Mouse (Mus musculus) intestine, embryonic 15.5 days (tissue): ENCODE data around the gene Aldh4a1. TPM values are rescaled to one million over a fixed set of nuclear protein-coding genes. Genes with fewer than 3 reads are reported as not detected.

Experiments
- ATAC-seq: fragments of 200-750 bp; cut with Nextera tagmentation; 2 replicates; pipeline ENCODE4 v1.8.0; 2017; ENCODE audit warnings: moderate TSS enrichment, moderate library complexity
- H3K27ac ChIP-seq: fragments of 300-500 bp; sonication (generic); 2 replicates; pipeline ENCODE4 v1.5.1; 2015; ENCODE audit warnings: mild to moderate bottlenecking, inconsistent platforms
- H3K27me3 ChIP-seq: fragments of 300-500 bp; sonication (generic); replicated peaks from 2 replicates; pipeline ENCODE4 v1.6.1; 2015; ENCODE audit warnings: inconsistent platforms
- H3K36me3 ChIP-seq: fragments of 300-500 bp; sonication (generic); 2 replicates; pipeline ENCODE4 v1.6.1; 2015; ENCODE audit warnings: inconsistent platforms
- H3K4me1 ChIP-seq: fragments of 300-500 bp; sonication (generic); replicated peaks from 2 replicates; pipeline ENCODE4 v1.6.1; 2015; ENCODE audit warnings: inconsistent platforms
- H3K4me2 ChIP-seq: fragments of 300-500 bp; sonication (generic); replicated peaks from 2 replicates; pipeline ENCODE4 v1.6.1; 2015; ENCODE audit warnings: mild to moderate bottlenecking, inconsistent platforms
- H3K4me3 ChIP-seq: fragments of 300-500 bp; sonication (generic); replicated peaks from 2 replicates; pipeline ENCODE4 v1.5.1; 2015; ENCODE audit warnings: inconsistent platforms
- H3K9ac ChIP-seq: fragments of 300-500 bp; sonication (generic); 2 replicates; pipeline ENCODE4 v1.6.1; 2015; ENCODE audit warnings: inconsistent platforms
- H3K9me3 ChIP-seq: fragments of 300-500 bp; sonication (generic); 2 replicates; pipeline ENCODE4 v1.6.1; 2016; ENCODE audit warnings: inconsistent platforms
- WGBS: fragments of 180-500 bp; shearing (Covaris S2); methylation state at CpG from one replicate; pipeline ENCODE4 v1.1.7; 2015; 5-methylcytosine and 5-hydroxymethylcytosine counted together
- polyA plus RNA-seq: library from polyadenylated mRNA; unstranded; fragments of >200 nt; fragmentation: Nextera tagmentation; extraction: Ambion mirVana; gene quantifications from 2 replicates; pipeline ENCODE4 v1.2.1, GENCODE M21; 2015

Gene Aldh4a1
- polyA plus RNA-seq, 1 experiment from 2014 or later: 14.4 TPM

DNA sequence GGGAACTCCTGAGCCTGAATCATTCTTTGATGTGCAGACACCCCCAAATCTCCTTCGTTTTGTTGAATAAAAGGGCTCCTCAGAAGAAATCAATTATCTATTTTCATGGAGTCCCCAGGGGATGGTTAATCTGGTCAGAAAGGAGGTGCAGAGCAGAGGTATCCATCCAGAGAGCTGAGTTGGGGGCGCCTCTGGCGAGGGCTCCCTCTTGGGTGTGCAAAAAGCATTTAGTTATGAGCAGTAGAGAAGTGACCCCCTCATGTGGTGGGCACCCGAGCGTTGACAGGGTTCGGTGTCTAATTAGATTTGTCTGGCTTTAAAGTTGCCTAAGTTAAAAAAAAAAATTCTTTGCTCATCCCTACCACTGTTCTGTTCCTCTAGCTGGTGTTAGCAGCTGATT, 11.7 kb upstream of the Aldh4a1 start:
- Histone ChIP-seq H3K36me3 (peaks cover 25% of the 10 kb centered on the region), H3K4me3 (no peak overlapping the region), H3K9ac (no peak overlapping the region), H3K27ac (no peak overlapping the region), H3K4me1 (no peaks in the 10 kb centered on the region; the same call in 1 of the 2 replicates), H3K27me3 (no peaks in the 10 kb centered on the region), H3K9me3 (no peaks in the 10 kb centered on the region), H3K4me2 (no peak overlapping the region)
- no peak for ATAC-seq
- 79% methylated on average over 6 of the region's 6 CpGs for WGBS

DNA sequence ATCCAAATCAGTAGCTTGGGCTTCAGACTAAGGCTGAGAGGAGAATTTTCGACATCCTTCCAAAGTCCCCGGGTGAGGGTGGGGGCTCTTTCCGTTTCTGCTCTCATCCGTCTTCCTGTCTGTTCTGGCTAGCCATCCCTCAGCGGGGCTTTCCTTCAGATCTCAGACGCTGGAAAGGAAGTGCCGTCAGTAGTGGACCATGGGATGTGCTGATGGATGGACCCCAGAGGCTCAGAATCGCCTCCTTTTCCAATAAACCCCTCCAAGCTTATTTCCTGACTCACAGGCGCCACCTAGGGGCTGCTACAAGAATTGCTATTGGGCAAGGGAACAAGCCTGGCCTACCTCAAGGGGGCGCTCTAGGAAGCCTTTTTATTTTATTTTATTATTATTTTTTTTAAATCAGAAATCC, 11.1 kb upstream of the Aldh4a1 start:
- no peaks in the 10 kb centered on the region for H3K27me3 ChIP-seq
- ATAC-seq: 0 out of 2 replicates have a peak, but pooled peaks have one; percentile 43
- no peak overlapping the region for H3K9ac ChIP-seq
- peaks cover 23% of the 10 kb centered on the region for H3K36me3 ChIP-seq
- H3K27ac ChIP-seq: no peak overlapping the region
- no peaks in the 10 kb centered on the region for H3K9me3 ChIP-seq
- peak overlapping the region; percentile 40; the same call in 1 of the 2 replicates for H3K4me2 ChIP-seq
- no peak overlapping the region for H3K4me3 ChIP-seq
- H3K4me1 ChIP-seq: no peaks in the 10 kb centered on the region; the same call in 1 of the 2 replicates
- WGBS: 4% methylated on average over 10 of the region's 10 CpGs

DNA sequence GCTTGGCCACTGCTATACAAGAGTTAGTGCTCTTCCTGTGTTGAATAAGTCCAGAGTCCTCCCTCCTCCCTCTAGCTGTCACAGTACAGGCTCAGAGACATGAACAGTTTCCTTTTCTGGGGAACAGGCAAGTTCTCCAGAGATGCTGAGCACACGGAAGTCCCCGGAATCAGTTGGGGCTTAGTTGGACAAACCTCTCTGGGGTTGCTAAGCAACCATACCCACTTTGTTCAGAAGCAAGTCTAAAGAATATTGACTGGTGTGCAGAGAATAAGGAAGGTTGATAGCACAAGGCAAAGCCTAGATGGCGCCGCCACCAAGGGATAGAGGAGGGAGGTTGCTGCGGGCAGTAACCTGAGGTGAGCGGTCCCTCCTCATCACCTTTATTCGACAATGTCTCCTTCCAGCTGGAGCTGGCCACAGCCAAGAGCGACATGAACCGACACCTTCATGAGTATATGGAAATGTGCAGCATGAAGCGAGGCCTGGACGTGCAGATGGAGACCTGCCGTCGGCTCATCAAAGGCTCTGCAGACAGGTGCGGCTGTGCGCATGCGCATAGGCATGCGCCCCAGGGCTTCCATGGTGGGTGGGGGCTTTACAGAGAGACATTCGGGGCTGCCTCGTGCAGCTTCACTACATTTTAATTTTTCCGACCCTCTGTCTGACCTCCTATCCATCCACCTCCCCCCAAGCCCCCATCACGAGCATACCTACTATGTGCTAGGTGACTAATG, 8.0 kb upstream of the Aldh4a1 start:
- Histone ChIP-seq H3K4me2 (no peak overlapping the region), H3K27me3 (no peaks in the 10 kb centered on the region), H3K9me3 (no peaks in the 10 kb centered on the region), H3K9ac (no peak overlapping the region), H3K27ac (no peak overlapping the region), H3K36me3 (peaks cover 18% of the 10 kb centered on the region), H3K4me3 (no peak overlapping the region), H3K4me1 (no peaks in the 10 kb centered on the region; the same call in 1 of the 2 replicates)
- WGBS: 91% methylated on average over 21 of the region's 21 CpGs
- no peak for ATAC-seq

DNA sequence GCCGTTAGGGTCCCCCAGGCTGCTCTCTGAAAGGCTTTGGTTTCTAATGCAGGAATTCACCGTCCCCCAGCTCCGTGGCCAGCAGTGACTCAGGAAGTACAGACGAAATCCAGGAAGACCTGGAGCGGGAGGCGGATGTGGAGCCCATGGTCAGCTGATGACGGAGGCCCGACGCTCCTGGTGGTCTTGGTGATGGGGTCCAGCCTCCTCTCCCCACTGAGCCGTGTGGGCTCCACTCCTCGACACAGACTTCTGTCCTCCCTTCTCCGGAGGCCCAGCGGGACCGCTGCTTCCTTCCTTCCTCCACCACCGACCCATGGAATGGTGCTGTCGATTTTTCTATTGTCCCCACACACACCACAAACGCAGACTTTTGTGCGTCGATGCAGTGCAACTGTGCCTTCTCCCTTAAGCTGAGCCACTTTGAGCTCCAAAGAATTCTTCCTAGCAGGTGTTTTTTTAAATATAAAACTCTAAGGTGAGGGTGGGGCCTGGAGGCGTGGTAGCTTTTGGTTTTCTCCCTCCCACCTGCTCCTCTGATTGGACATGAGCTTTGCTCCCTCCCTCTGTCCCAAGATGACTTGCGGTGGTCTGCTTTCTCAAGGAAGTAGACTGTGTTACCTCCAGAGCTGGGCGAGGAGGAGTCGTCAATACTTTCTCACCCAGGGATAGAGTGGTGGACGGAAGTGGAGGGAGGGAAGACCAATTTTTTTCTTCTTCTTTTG, 6.2 kb upstream of the Aldh4a1 start:
- WGBS: 16% methylated on average over 24 of the region's 24 CpGs
- no peaks in the 10 kb centered on the region for H3K4me1 ChIP-seq
- peak overlapping the region; percentile 48; the same call in 1 of the 2 replicates for H3K27ac ChIP-seq
- H3K9me3 ChIP-seq: no peaks in the 10 kb centered on the region
- no peaks in the 10 kb centered on the region for H3K27me3 ChIP-seq
- peak overlapping the region; percentile 51 for H3K9ac ChIP-seq
- peak overlapping the region; percentile 56 for H3K4me2 ChIP-seq
- ATAC-seq: peak; percentile 93
- H3K4me3 ChIP-seq: peak overlapping the region; percentile 31
- H3K36me3 ChIP-seq: peaks cover 18% of the 10 kb centered on the region

DNA sequence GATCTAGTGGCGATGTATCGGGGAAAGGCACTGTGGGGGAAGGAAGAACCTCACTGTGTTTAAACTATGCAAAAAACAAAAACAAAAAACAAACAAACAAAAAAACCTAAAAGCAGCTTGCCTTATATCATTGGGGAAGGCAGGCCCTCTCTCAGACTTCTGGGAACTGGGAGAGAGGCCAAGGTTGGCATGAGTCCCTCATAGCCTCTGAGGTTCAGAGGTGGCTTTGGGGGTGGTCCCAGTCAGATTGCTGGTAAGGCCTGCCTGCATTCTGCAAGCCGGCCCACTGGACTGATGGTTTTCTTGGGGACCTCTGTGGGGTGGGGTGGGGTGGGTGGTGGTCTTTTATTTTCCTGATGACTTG, 5.7 kb upstream of the Aldh4a1 start:
- peak overlapping the region; percentile 56 for H3K4me2 ChIP-seq
- peaks cover 18% of the 10 kb centered on the region for H3K36me3 ChIP-seq
- H3K9me3 ChIP-seq: no peaks in the 10 kb centered on the region
- WGBS: 54% methylated on average over 3 of the region's 3 CpGs
- no peak overlapping the region for H3K9ac ChIP-seq
- no peaks in the 10 kb centered on the region for H3K27me3 ChIP-seq
- no peak overlapping the region for H3K27ac ChIP-seq
- H3K4me1 ChIP-seq: no peaks in the 10 kb centered on the region
- H3K4me3 ChIP-seq: peak overlapping the region; percentile 31; the same call in 1 of the 2 replicates
- ATAC-seq: 0 out of 2 replicates have a peak, but pooled peaks have one; percentile 10

DNA sequence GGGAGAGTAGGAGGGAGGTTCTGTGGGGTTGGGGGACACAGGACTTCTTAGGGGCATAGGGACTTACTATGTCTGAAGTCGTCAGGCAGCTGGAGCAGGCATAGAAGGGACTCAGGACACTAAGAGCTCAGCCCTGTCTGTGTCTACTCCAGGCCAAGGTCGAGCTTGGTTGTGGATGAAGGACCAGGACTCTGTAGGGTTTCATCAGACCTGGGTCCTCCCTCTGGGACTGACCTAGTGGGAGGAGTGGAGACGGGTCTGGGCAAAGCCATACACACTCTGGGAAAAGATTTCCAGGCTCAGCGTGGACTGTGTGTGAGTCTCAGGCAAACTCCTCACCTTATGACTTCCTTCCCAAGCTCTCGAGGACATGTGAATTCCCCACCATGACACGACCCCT, 2.9 kb upstream of the Aldh4a1 start:
- 75% methylated on average over 6 of the region's 6 CpGs for WGBS

DNA sequence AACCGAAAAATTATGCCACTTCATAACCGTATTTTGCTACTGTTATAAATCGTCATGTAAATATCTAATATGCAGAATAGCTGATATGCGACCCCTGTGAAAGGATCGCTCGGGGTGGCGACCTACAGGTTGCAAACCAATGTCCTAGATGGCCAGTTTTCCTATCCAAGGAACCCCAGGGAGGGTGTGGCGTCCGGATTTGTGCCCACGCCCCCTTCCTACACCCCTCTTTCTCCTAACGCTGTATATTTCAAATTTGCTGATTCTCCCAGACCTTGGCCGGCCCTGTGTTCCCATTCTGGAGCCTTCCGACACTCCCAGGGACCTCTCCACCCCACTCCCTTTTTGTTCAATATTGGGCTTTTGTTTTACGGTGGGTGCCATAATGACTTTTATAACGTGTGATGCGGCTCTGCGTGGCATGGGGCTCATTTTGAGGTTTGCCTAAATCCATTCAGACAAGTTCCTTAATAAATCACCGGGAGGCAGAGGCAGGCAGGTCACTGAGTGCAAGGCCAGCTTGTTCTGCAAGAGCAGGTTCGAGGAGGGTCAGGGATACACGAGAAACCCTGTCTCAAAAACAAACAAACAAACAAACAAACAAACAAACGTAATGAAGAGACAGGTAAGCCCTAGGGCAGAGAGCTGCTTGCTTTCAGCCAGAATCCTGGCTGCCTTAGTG, 909 bp downstream of the Aldh4a1 start:
- Histone ChIP-seq H3K27ac (no peak overlapping the region), H3K27me3 (peaks cover 17% of the 10 kb centered on the region; the same call in 1 of the 2 replicates), H3K9me3 (no peaks in the 10 kb centered on the region), H3K36me3 (no peaks in the 10 kb centered on the region), H3K4me2 (peak overlapping the region; percentile 95), H3K9ac (peak overlapping the region; percentile 72), H3K4me3 (peak overlapping the region; percentile 66), H3K4me1 (peaks cover 15% of the 10 kb centered on the region)
- 17% methylated on average over 21 of the region's 21 CpGs for WGBS
- no peak for ATAC-seq

More for the DNA sequence above, 2.9 kb upstream of the Aldh4a1 start:
- Histone ChIP-seq H3K27me3 (no peaks in the 10 kb centered on the region), H3K36me3 (0 out of 2 replicates have a peak, but pooled peaks cover under 1% of the 10 kb centered on the region), H3K4me2 (no peak overlapping the region), H3K9me3 (no peaks in the 10 kb centered on the region), H3K9ac (no peak overlapping the region), H3K27ac (no peak overlapping the region), H3K4me1 (peaks cover 14% of the 10 kb centered on the region), H3K4me3 (no peak overlapping the region)
- ATAC-seq: no peak

DNA sequence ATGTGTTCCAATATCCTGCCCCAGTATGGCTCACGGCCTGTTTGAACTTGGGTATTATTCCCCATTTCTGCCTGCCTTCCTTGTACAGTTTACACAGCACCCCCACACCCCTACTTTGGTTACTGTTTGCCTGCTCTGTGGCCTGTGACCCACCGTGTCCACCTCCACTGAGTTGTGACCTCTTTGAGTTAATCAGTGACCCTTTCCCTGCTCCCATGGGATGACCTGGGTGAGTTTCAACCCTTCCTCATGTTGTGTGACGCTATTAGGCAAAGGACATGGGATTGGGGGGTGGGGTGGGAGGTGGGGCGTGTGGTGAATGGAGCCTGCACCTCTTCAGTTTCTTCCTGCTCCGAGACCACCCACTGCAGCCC, 1.4 kb downstream of the Aldh4a1 start:
- Histone ChIP-seq H3K4me3 (peak overlapping the region; percentile 66; the same call in 1 of the 2 replicates), H3K9ac (no peak overlapping the region), H3K4me2 (peak overlapping the region; percentile 95)

DNA sequence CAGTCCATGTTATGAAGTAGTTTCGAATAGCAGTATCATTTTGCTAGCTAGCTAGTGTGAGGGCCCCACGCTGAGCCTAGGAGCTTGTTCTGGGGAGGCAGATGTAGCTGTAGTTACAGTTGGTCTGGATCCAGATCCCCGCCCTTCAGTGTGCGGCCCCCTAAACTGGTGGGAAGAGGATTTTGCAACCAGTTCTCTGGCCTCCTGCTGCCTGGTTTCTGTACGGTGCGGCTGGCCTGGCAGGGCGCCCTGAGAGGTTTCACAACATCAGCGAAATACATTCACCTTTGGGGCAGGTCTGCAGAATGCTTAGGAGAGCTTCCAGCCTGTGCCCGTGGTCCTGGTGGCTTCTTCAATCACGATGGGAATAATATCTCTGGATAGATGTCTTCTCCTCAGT, 2.0 kb downstream of the Aldh4a1 start:
- Histone ChIP-seq H3K9me3 (no peaks in the 10 kb centered on the region), H3K9ac (no peak overlapping the region), H3K27me3 (peaks cover 19% of the 10 kb centered on the region; the same call in 1 of the 2 replicates), H3K4me2 (no peak overlapping the region; the same call in 1 of the 2 replicates), H3K27ac (no peak overlapping the region), H3K36me3 (no peaks in the 10 kb centered on the region), H3K4me1 (peaks cover 15% of the 10 kb centered on the region), H3K4me3 (no peak overlapping the region)
- ATAC-seq: no peak
- 67% methylated on average over 10 of the region's 10 CpGs for WGBS

More for the DNA sequence above, 1.4 kb downstream of the Aldh4a1 start:
- Histone ChIP-seq H3K4me1 (peaks cover 15% of the 10 kb centered on the region), H3K9me3 (no peaks in the 10 kb centered on the region), H3K27ac (no peak overlapping the region), H3K27me3 (peaks cover 19% of the 10 kb centered on the region; the same call in 1 of the 2 replicates), H3K36me3 (no peaks in the 10 kb centered on the region)
- ATAC-seq: no peak
- 46% methylated on average over 5 of the region's 5 CpGs for WGBS

DNA sequence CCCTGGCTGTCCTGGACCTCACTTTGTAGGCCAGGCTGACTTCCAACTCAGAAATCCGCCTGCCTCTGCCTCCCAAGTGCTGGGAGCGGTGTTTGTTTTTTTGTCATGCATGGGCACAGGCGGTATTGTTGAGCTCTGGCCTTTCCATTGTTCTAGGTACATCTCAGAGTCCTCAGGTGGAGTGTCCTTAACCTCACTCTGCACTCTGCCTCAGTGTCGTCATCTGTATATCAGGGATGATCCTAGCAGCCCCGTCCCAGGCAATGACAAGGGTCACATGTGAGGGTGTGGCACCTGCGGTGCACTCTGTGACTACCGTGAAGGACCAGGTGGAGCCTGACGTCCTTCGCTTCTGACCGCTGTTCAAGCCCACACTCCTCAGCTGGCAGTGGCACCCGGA, 4.7 kb downstream of the Aldh4a1 start:
- H3K4me3 ChIP-seq: no peak overlapping the region
- no peaks in the 10 kb centered on the region for H3K9me3 ChIP-seq
- H3K9ac ChIP-seq: no peak overlapping the region
- peaks cover 30% of the 10 kb centered on the region for H3K27me3 ChIP-seq
- no peak overlapping the region for H3K27ac ChIP-seq
- H3K36me3 ChIP-seq: no peaks in the 10 kb centered on the region
- WGBS: 92% methylated on average over 11 of the region's 11 CpGs
- no peak for ATAC-seq
- H3K4me2 ChIP-seq: no peak overlapping the region
- H3K4me1 ChIP-seq: peaks cover 15% of the 10 kb centered on the region

DNA sequence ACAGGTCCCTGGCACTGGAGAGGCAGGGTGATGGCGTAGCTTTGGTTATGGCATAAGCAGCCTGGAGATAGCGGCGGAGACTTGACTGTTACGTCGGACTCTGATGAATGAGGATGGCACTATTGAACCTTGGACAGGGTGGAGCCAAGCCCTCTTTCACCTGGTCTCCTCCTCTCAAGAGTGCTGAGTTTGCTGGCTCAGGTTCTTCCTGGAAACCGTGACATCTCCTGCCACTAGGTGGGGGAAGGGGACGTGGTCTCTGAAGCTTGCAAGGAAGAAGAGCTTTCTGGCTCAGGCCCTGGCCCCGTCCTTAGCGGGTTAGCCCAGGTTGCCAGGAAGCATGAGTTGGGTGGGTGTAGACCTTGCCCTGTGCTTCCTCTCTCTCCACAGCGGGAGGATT, 7.5 kb downstream of the Aldh4a1 start:
- H3K4me3 ChIP-seq: no peak overlapping the region
- peaks cover 44% of the 10 kb centered on the region for H3K27me3 ChIP-seq
- WGBS: 54% methylated on average over 10 of the region's 10 CpGs
- H3K4me1 ChIP-seq: no peaks in the 10 kb centered on the region
- no peak overlapping the region for H3K9ac ChIP-seq
- peak; percentile 43; the same call in 1 of the 2 replicates for ATAC-seq
- no peak overlapping the region for H3K4me2 ChIP-seq
- H3K9me3 ChIP-seq: no peaks in the 10 kb centered on the region
- H3K36me3 ChIP-seq: no peaks in the 10 kb centered on the region
- H3K27ac ChIP-seq: no peak overlapping the region

DNA sequence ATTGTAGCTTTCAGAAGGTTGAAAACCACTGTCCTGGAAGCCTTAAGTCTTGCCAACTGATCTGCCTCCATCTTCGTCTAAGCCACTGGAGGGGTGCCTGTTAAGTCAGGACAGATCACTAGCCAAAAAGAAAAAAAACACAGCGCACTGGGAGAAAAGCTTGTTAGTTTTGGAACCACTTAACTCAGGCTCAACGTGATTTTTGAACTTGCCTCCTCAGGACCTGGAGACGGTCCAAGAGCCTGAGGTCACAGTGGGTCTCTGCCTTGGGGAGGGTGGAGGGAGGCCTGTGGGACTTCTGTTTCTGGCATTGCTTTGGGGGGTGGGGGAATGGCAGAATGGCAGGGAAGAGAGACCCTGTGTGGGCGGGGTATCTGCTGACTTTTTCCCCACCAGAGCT, 8.5 kb downstream of the Aldh4a1 start:
- no peak overlapping the region for H3K9ac ChIP-seq
- no peak overlapping the region for H3K27ac ChIP-seq
- no peak for ATAC-seq
- no peak overlapping the region for H3K4me2 ChIP-seq
- whole genome bisulfite sequencing: 69% methylated on average over 5 of the region's 5 CpGs
- no peak overlapping the region for H3K4me3 ChIP-seq
- no peaks in the 10 kb centered on the region for H3K9me3 ChIP-seq
- no peaks in the 10 kb centered on the region for H3K4me1 ChIP-seq
- no peaks in the 10 kb centered on the region for H3K36me3 ChIP-seq
- H3K27me3 ChIP-seq: peaks cover 50% of the 10 kb centered on the region
